Mouse (Mus musculus): ENCODE data around the gene Gyg. TPM values are rescaled to one million over a fixed set of nuclear protein-coding genes. Genes with fewer than 3 reads are reported as not detected.

The Gyg gene
- polyA plus RNA-seq, 1 experiment from 2014 or later, result 92.2 TPM

DNA sequence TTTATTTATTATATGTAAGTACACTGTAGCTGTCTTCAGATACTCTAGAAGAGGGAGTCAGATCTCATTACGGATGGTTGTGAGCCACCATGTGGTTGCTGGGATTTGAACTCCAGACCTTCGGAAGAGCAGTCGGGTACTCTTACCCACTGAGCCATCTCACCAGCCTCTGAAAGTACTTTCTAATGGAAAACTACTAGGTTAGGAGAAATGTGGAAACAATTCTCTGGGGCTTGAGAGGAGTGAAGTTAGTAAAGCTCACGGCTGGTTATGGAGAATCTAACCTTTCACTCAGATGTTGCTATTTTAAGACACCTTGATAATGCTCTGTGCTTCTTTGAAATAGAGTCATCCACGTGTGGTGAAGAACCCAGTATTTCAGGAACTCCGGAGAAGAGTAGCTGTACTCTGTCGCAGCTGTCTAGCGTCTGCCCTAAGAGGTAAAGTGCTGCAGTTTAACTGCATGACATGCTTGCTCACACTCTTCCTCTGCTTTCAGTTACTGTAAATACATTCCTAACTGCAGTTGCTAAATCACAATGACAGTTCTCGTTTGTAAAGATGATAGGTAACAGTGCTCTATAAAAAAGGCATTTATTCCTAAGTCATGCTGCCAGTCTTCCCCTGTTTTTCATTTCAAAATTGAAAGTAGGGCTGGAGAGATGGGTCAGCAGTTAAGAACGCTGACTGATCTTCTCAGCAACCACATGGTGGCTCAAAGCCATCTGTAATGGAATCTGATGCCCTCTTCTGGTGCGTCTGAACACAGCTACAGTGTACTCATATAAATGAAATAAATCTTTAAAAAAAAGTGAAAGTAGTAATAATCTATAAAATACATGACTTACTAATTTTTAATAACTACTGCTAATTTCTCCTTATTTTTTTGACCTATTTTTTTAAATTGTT, 78.7 kb downstream of the Gyg start:
- Histone ChIP-seq H3K27ac (ENCODE audit: low read depth, low read length) (no peak overlapping the region), H3K27me3 (replicated peaks; ENCODE audit: control insufficient read depth, insufficient read depth, low read length) (no peaks in the 10 kb centered on the region), H3K4me3 (ENCODE audit: low read length) (no peak overlapping the region), H3K9ac (ENCODE audit: low read depth, low read length) (no peak overlapping the region), H3K36me3 (ENCODE audit: control insufficient read depth, insufficient read depth, low read length) (peaks cover 6% of the 10 kb centered on the region; the same call in 1 of the 2 replicates), H3K4me1 (ENCODE audit: control insufficient read depth, insufficient read depth, low read depth, low read length) (no peaks in the 10 kb centered on the region), H3K9me3 (ENCODE audit: control insufficient read depth, low read length) (no peaks in the 10 kb centered on the region), H3K4me2 (ENCODE audit: low read length) (no peak overlapping the region)
- ATAC-seq, result no peak
- WGBS, result 87% methylated on average over 11 of the region's 11 CpGs

Other genes starting within 250 kb of the Gyg start
- 12.5 and 13.6 TPM in 2 replicates for gene Cp, start 198.3 kb downstream of the Gyg start, polyA plus RNA-seq (2015; fragmentation: Nextera tagmentation; extraction: Ambion mirVana)
- gene Hps3, start 120.0 kb downstream of the Gyg start, polyA plus RNA-seq (2015; fragmentation: Nextera tagmentation; extraction: Ambion mirVana), result 12.3 and 13.4 TPM in 2 replicates
- gene Hltf, start 97.5 kb downstream of the Gyg start, polyA plus RNA-seq (2015; fragmentation: Nextera tagmentation; extraction: Ambion mirVana), result 11.8 and 12.9 TPM in 2 replicates
- 1.8 TPM in 1 of 2 replicates, not detected in the other for gene Cpa3, start 86.9 kb upstream of the Gyg start, polyA plus RNA-seq (2015; fragmentation: Nextera tagmentation; extraction: Ambion mirVana)
- 0.45 and 0.48 TPM in 2 replicates for gene Cpb1, start 120.4 kb upstream of the Gyg start, polyA plus RNA-seq (2015; fragmentation: Nextera tagmentation; extraction: Ambion mirVana)
- 0.30 and 0.46 TPM in 2 replicates for gene Agtr1b, start 211.9 kb upstream of the Gyg start, polyA plus RNA-seq (2015; fragmentation: Nextera tagmentation; extraction: Ambion mirVana)

All from hindbrain, embryonic 16.5 days (tissue).